Mouse (Mus musculus): ENCODE data around the gene Mon1a. TPM values are rescaled to one million over a fixed set of nuclear protein-coding genes. Genes with fewer than 3 reads are reported as not detected.

The Mon1a gene
- polyA plus RNA-seq (2016; fragmentation: Nextera tagmentation; extraction: Ambion mirVana): 10.9 and 11.6 TPM in 2 replicates

DNA sequence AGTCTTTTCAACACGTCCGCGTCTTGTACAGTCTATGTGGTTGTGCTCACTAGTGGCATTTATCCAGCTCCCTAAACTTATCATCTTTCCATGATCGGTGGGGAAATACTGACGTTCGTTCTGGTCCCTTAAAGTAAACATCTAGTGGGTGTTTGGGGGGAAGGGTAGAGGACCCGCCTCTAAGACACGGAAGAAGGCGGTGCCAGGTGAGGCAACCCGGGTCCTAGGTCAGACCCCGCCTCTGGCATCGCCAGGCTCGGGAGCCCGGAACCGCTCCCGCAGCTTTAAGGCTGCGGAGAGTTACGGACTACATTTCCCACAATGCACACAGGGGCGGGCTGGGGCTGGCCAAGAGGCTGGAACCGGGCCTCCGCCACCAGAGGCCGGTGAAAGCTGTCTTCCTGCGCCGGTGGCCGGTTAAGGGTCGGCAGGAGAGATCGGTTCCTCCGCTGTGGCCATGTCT is at the start of gene Mon1a:
TSS of gene Mon1a (plus strand) at position 348 of the 463 bp plus-strand sequence.
- under 1% methylated on average over 28 of the region's 28 CpGs for WGBS
- Histone ChIP-seq H3K36me3 (peaks cover 2% of the 10 kb centered on the region; the same call in 1 of the 2 replicates), H3K4me3 (peak within 1 kb of the TSS; percentile 66), H3K27ac (peak within 1 kb of the TSS; percentile 73), H3K9me3 (replicated peaks) (no peaks in the 10 kb centered on the region), H3K27me3 (ENCODE audit: low read depth, poor library complexity, severe bottlenecking) (peaks cover 18% of the 10 kb centered on the region), H3K4me1 (peaks cover 16% of the 10 kb centered on the region)
- DNase-seq (ENCODE audit: low spot score): peak; percentile 88

DNA sequence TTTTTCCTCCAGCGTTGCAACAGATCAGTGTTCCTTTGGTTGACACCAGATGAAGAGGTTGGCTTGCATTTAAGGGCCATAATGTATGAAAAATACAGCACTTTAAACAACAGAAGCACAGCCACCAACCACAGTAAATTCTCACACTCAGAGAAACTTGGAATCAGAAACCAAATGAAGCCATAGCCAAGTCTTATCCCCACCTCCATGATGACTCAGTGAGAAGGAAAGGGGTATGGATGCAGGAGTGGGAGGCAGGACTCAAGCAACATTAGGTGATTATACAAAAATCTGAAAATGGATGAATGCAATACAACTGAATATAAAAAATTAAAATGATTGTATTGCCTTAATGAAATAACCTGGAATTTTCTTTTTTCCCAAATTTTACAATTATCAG is 49.1 kb upstream of the Mon1a start:
- no peaks in the 10 kb centered on the region for H3K27me3 ChIP-seq (ENCODE audit: low read depth, poor library complexity, severe bottlenecking)
- WGBS: 98% methylated on average over 1 of the region's 1 CpGs
- peaks cover 76% of the 10 kb centered on the region for H3K36me3 ChIP-seq
- no peaks in the 10 kb centered on the region for H3K9me3 ChIP-seq (replicated peaks)
- no peak overlapping the region for H3K4me3 ChIP-seq
- no peak for DNase-seq (ENCODE audit: low spot score)
- no peaks in the 10 kb centered on the region for H3K4me1 ChIP-seq
- H3K27ac ChIP-seq: no peak overlapping the region

DNA sequence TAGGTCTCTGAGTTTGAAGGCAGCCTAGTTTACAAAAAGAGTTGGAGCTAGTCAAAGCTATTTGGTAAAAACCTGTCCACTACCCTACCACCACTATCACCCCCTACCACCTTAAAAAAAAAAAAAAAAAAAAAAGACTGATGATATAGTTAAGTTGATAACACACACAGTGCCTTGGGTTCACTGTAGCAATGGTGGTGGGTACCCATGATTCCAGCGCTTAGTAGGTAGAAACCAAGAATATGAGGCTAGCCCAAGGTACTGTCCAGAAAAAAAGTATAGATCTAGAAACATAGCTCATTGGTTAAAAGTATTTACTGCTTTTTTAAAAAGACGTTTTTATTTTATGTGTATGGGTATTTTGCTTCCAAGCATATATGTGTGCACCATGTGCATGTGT is 45.2 kb upstream of the Mon1a start:
- peaks cover 90% of the 10 kb centered on the region for H3K36me3 ChIP-seq

DNA sequence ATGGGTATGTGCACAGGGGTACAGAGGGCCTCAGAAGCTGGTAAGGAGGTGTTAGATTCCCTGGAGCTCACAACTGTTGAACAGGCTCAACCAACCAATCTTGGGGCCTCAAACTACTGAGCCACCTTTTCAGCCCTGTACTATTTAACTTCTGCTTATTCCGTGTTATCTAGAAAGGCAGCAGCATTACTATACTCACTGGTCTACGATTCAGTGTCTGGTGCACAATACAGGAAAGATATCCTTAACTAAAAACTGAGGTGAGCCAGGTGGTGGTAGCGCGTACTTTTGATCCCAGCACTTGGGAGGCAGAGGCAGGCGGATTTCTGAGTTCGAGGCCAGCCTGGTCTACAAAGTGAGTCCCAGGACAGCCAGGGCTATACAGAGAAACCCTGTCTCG is 39.0 kb upstream of the Mon1a start:
- 97% methylated on average over 7 of the region's 7 CpGs for WGBS
- Histone ChIP-seq H3K27ac (no peak overlapping the region), H3K27me3 (ENCODE audit: low read depth, poor library complexity, severe bottlenecking) (no peaks in the 10 kb centered on the region), H3K4me3 (no peak overlapping the region), H3K9me3 (replicated peaks) (no peaks in the 10 kb centered on the region), H3K36me3 (peaks cover 95% of the 10 kb centered on the region), H3K4me1 (no peaks in the 10 kb centered on the region)
- DNase-seq (ENCODE audit: low spot score): no peak

More for the DNA sequence above, 45.2 kb upstream of the Mon1a start:
- WGBS: 93% methylated on average over 2 of the region's 2 CpGs
- H3K27ac ChIP-seq: no peak overlapping the region
- no peak overlapping the region for H3K4me3 ChIP-seq
- H3K27me3 ChIP-seq (ENCODE audit: low read depth, poor library complexity, severe bottlenecking): no peaks in the 10 kb centered on the region
- no peak for DNase-seq (ENCODE audit: low spot score)
- H3K9me3 ChIP-seq (replicated peaks): no peaks in the 10 kb centered on the region
- H3K4me1 ChIP-seq: no peaks in the 10 kb centered on the region

DNA sequence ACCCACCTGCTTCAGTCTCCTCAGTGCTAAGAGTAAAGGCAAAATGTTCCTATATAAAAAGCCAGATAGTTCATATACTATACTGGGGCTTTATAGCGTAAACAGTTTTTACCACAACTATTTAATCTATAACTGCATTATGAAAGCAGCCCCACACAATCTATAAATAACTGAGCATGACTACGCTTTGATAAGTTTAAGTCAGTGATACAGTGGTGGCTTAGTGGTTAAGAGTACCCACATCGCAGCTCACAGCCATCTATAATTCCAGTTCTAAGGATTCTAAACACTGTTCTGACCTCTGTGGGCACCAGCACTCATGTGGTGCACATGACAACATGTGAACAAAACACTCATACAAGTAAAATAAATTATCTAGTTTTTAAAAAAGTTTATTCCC is 29.6 kb upstream of the Mon1a start:
- no peak overlapping the region for H3K4me3 ChIP-seq
- H3K36me3 ChIP-seq: peaks cover 78% of the 10 kb centered on the region
- no peaks in the 10 kb centered on the region for H3K4me1 ChIP-seq
- WGBS: 95% methylated on average over 3 of the region's 3 CpGs
- no peaks in the 10 kb centered on the region for H3K9me3 ChIP-seq (replicated peaks)
- no peaks in the 10 kb centered on the region for H3K27me3 ChIP-seq (ENCODE audit: low read depth, poor library complexity, severe bottlenecking)
- H3K27ac ChIP-seq: no peak overlapping the region
- DNase-seq (ENCODE audit: low spot score): no peak

DNA sequence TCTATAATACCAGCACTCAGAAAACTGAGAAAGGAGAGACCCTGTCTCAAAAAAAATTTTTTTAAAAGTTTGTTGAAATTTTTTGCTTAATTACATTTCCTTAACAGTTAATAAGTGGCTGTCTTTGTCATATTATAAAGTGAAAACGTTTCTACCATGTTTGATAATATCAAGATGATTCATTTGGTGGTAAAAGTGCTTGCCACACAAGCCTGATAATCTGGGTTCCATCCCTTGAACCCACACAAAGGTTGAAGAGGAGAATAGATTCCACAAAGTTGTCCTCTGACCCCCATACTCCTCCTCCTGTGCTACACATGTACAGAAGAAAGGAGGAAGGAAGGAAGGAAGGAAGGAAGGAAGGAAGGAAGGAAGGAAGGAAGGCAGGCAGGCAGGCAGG is 23.5 kb upstream of the Mon1a start:
- no peaks in the 10 kb centered on the region for H3K9me3 ChIP-seq (replicated peaks)
- no peak overlapping the region for H3K27ac ChIP-seq
- H3K4me1 ChIP-seq: no peaks in the 10 kb centered on the region
- WGBS: 81% methylated on average over 1 of the region's 1 CpGs
- peaks cover 60% of the 10 kb centered on the region for H3K36me3 ChIP-seq
- H3K4me3 ChIP-seq: no peak overlapping the region
- no peak for DNase-seq (ENCODE audit: low spot score)
- no peaks in the 10 kb centered on the region for H3K27me3 ChIP-seq (ENCODE audit: low read depth, poor library complexity, severe bottlenecking)

DNA sequence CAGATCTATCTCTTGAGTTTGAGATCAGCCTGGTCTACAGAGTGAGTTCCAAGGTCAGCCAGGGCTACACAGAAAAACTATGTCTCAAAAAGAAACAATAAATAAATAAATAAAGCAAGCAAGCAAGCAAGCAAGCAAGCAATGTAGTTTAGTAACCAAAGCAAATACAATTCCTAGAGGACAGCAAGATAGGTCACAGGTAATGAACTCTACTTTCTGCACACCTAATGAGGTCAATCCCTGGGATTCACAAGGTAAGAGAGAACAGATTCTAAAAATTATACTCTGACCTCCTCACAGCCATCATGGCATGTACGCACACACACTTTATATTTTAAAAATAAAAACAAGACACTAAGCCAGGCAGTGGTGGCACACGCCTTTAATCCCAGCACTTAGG is 21.9 kb upstream of the Mon1a start:
- Histone ChIP-seq H3K4me1 (peaks cover 1% of the 10 kb centered on the region), H3K36me3 (peaks cover 62% of the 10 kb centered on the region), H3K4me3 (no peak overlapping the region), H3K27ac (no peak overlapping the region), H3K27me3 (ENCODE audit: low read depth, poor library complexity, severe bottlenecking) (no peaks in the 10 kb centered on the region), H3K9me3 (replicated peaks) (no peaks in the 10 kb centered on the region)
- 100% methylated on average over 2 of the region's 2 CpGs for WGBS
- no peak for DNase-seq (ENCODE audit: low spot score)

DNA sequence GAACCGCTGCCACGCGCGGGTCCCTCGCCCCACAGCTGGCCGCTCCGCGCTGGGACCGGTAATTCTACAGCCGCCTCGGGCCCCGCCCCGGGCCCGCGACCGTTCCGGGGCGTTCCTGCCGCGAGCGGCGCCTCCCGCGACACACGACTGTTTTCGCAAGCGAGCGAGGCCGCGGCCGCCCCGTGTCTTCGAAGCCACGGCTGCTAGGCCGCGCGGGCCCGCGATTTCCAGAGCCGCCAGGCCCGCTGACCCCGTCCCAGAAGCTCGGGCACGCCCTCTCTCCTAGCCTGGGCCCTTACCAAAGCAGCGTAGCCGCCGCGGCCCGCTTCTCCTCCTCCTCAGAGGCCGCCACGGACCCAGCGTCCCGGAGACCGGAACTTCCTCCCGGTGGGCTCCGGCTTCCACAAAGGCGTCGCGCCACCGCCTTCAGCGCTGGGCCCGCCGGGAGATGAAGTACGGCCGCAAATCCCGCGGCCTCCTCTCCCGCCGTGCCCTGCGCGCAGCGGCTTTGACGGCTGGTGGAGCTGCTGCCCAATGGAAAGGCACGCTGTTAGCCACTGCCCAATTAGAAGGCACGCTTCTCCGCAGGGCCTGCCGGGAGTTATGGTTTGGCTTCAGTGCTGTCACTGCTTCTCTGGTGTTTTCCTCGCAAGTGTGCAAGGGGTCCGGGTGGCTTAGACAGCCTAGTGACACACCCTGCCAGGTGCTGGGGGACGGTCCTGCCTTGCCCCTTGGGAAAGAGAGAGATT is 15.4 kb upstream of the Mon1a start:
- peak overlapping the region; percentile 93 for H3K4me3 ChIP-seq
- peaks cover 21% of the 10 kb centered on the region for H3K36me3 ChIP-seq
- DNase-seq (ENCODE audit: low spot score): peak; percentile 94
- under 1% methylated on average over 80 of the region's 80 CpGs for WGBS
- no peaks in the 10 kb centered on the region for H3K9me3 ChIP-seq (replicated peaks)
- H3K27me3 ChIP-seq (ENCODE audit: low read depth, poor library complexity, severe bottlenecking): no peaks in the 10 kb centered on the region
- peaks cover 14% of the 10 kb centered on the region for H3K4me1 ChIP-seq
- H3K27ac ChIP-seq: peak overlapping the region; percentile 96

DNA sequence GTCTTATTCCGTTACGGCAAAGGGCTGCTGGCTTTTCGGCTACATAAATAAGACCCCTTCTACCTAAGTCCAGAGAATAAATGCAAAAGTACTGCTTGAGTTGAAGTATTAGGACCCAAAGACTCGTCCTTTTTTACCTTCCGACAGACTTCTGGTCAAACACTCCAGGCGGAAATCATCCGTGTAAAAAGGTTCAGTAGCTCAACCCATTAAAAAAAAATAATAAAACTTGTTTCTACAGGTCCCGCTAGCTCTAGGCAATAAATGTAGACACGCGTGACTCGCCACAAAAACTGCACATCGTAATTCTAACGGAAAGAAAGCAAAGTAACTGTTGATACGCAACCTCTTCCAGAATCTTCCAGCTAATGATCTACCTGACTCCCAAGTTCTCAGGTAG is 14.8 kb upstream of the Mon1a start, which contains the start of gene Rbm6:
TSS of gene Rbm6 (minus strand) at position 101 of the 400 bp plus-strand sequence.
- no peaks in the 10 kb centered on the region for H3K9me3 ChIP-seq (replicated peaks)
- no peak for DNase-seq (ENCODE audit: low spot score)
- H3K27me3 ChIP-seq (ENCODE audit: low read depth, poor library complexity, severe bottlenecking): no peaks in the 10 kb centered on the region
- H3K4me3 ChIP-seq: peak within 1 kb of the TSS; percentile 93
- peak within 1 kb of the TSS; percentile 96 for H3K27ac ChIP-seq
- 12% methylated on average over 14 of the region's 14 CpGs for WGBS
- peaks cover 14% of the 10 kb centered on the region for H3K4me1 ChIP-seq
- peaks cover 15% of the 10 kb centered on the region for H3K36me3 ChIP-seq

DNA sequence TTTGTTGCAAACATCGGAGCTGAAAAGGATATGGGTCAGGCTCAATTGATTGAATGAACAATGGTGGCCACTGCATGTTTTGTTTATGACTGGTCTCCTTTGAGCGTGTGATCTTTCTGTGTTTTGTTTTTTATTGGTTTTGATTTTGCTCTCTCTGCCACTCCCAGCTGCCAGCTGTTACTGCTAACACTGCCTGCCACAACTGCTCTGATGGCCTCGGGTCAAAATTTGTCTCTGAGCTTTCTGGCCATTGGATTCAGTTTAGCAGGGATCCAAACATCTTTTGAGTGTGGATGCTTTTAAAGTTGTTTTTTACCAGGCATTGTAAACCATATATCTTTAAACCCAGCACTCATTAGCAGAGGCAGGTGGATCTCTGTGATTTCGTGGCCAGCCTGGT is 7.5 kb upstream of the Mon1a start:
- 74% methylated on average over 4 of the region's 4 CpGs for WGBS

DNA sequence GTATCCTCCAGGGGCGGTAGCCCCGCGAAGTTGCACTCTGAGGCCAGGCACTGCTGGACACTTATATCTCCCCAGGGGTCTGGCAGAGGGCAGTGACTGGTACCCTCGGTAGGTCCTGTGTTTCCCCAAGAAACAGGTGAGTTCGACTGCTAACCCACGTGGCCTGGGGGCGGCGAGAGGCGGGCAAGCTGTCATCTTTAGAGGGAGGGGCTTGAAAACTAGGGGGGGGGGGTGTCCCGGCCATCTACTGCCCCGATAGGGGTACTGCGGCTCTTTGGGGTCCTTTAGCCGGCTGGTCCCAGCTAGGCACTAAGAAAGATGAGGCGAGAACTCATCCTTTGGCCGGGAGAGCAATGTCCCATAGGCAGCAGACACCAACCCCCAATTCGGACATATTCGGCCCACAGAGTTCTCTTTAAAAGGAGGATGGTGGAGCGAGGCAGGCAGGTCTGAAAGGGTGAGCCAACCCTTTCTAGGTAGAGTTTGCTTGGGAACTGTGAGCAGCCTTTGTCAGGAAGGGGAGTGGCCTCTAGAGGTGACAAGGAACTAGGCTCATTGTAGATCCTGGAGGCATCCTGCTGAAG is 408 bp downstream of the Mon1a start:
- WGBS: under 1% methylated on average over 18 of the region's 18 CpGs
- peak overlapping the region; percentile 73 for H3K27ac ChIP-seq
- H3K4me1 ChIP-seq: peaks cover 16% of the 10 kb centered on the region
- peak overlapping the region; percentile 66 for H3K4me3 ChIP-seq
- DNase-seq (ENCODE audit: low spot score): no peak
- H3K27me3 ChIP-seq (ENCODE audit: low read depth, poor library complexity, severe bottlenecking): peaks cover 18% of the 10 kb centered on the region
- no peaks in the 10 kb centered on the region for H3K9me3 ChIP-seq (replicated peaks)
- H3K36me3 ChIP-seq: peaks cover 2% of the 10 kb centered on the region; the same call in 1 of the 2 replicates

More for the DNA sequence above, 7.5 kb upstream of the Mon1a start:
- Histone ChIP-seq H3K27ac (no peak overlapping the region), H3K27me3 (ENCODE audit: low read depth, poor library complexity, severe bottlenecking) (no peaks in the 10 kb centered on the region), H3K4me3 (no peak overlapping the region), H3K4me1 (no peaks in the 10 kb centered on the region), H3K9me3 (replicated peaks) (no peaks in the 10 kb centered on the region), H3K36me3 (no peaks in the 10 kb centered on the region)
- no peak for DNase-seq (ENCODE audit: low spot score)

DNA sequence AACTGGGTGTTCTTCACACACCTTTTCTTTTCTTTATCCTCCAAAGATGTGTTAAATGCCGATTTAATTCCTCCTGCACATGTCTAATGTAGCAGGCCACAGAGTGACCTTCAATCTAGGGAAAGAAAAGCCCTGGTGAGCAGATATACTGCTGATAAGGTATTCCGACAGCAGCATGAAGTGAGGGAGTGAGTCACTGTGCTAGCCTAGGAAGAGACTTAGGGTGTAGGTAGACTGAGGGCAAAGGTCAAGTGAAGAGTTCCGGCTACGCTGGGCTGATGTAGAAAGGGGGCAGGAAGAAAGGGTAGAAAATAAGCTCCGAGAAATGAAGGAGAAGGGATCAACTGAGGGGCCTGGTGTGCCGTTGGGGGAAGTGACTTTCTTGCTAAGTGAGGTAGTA is 2.3 kb downstream of the Mon1a start:
- Histone ChIP-seq H3K27me3 (ENCODE audit: low read depth, poor library complexity, severe bottlenecking) (peaks cover 18% of the 10 kb centered on the region), H3K27ac (no peak overlapping the region), H3K4me3 (no peak overlapping the region), H3K4me1 (peaks cover 16% of the 10 kb centered on the region), H3K36me3 (peaks cover 2% of the 10 kb centered on the region; the same call in 1 of the 2 replicates), H3K9me3 (replicated peaks) (no peaks in the 10 kb centered on the region)
- no peak for DNase-seq (ENCODE audit: low spot score)
- WGBS: 85% methylated on average over 6 of the region's 6 CpGs

DNA sequence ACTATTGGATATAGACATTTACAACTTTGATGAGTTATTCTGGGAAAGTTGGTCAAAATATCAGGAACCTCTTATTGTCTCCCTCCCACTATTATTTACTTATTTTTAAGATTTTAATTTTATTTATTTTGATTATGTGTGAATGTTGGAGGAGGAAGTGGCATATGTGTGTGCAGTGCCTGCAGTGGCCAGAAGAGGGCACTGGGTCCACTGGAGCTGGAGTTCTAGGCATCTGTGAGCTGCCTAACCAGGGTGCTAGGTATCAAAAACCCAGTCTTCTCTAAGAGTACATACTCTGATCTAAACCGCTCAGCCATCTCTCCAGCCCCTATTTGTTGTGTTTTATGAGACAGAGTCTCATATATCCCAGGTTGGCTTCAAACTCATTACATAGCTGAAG is 3.1 kb downstream of the Mon1a start:
- H3K36me3 ChIP-seq: peaks cover 2% of the 10 kb centered on the region; the same call in 1 of the 2 replicates
- peaks cover 13% of the 10 kb centered on the region for H3K27me3 ChIP-seq (ENCODE audit: low read depth, poor library complexity, severe bottlenecking)
- H3K4me3 ChIP-seq: no peak overlapping the region
- WGBS: 97% methylated on average over 1 of the region's 1 CpGs
- H3K4me1 ChIP-seq: peaks cover 16% of the 10 kb centered on the region
- no peak overlapping the region for H3K27ac ChIP-seq
- no peaks in the 10 kb centered on the region for H3K9me3 ChIP-seq (replicated peaks)
- DNase-seq (ENCODE audit: low spot score): no peak
